Mouse (Mus musculus): ENCODE measurements around the gene Glod4.

DNA sequence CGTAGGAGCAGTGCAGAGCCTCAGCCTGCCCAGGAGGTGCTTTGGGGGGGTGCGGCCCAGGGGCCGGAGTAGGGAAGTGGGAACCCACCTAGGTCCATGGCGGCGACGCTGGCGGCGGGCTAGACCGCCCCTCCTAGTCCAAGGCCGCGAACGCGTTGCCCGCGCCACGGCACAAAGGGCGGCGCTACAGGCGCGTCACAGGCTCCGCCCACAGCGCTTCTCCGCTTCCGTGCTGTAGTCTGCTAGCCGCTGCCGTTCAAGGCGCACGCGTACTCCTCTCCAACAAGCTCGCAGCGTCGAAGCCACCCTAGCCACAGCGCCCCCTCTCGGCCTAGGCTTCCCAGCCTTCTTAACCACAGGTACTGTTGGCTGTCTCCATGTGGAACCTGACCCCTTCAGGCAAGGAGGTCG lies 26.1 kb downstream of the Glod4 start, which contains the start of the genes Dbil5 and Gemin4:
- peak; percentile 50 for TF ChIP-seq POLR2A (IDR thresholded peaks at IDR 0.05; ENCODE audit: insufficient read depth, low read length)
- peak; percentile 38; the same call in 1 of the 2 replicates for TF ChIP-seq EP300 (IDR thresholded peaks at IDR 0.05; ENCODE audit: insufficient read depth, low read depth, low read length)
